Mouse (Mus musculus) ES-Bruce4 (cell line): ENCODE measurements around the gene Prss57. TPM values are rescaled to one million over a fixed set of nuclear protein-coding genes. Genes with fewer than 3 reads are reported as not detected.

Source experiments
- H3K27ac ChIP-seq: 2 replicates; pipeline ENCODE4 v1.5.1; 2012; ENCODE audit warnings: low read length, inconsistent platforms; ENCODE audit not compliant: insufficient read depth
- H3K27me3 ChIP-seq: 2 replicates; pipeline ENCODE4 v1.6.1; 2012; ENCODE audit warnings: mild to moderate bottlenecking, low read length, inconsistent platforms; ENCODE audit not compliant: control insufficient read depth, poor library complexity, insufficient read depth, severe bottlenecking
- H3K36me3 ChIP-seq: 2 replicates; pipeline ENCODE4 v1.6.1; 2012; ENCODE audit warnings: inconsistent platforms, mild to moderate bottlenecking, low read length, moderate library complexity; ENCODE audit not compliant: control insufficient read depth, poor library complexity, insufficient read depth, severe bottlenecking
- H3K4me1 ChIP-seq: one replicate; pipeline ENCODE4 v1.8.1; 2011; ENCODE audit warnings: low read length; ENCODE audit not compliant: control insufficient read depth, insufficient read depth
- H3K4me3 ChIP-seq: 2 replicates; pipeline ENCODE4 v1.5.1; 2011; ENCODE audit warnings: low read depth, mild to moderate bottlenecking, low read length
- H3K9ac ChIP-seq: 2 replicates; pipeline ENCODE4 v1.6.1; 2012; ENCODE audit warnings: low read depth, mild to moderate bottlenecking, inconsistent platforms; ENCODE audit not compliant: poor library complexity, severe bottlenecking
- H3K9me3 ChIP-seq: replicated peaks from 2 replicates; pipeline ENCODE4 v1.6.1; 2012; ENCODE audit warnings: mild to moderate bottlenecking, low read length, inconsistent platforms; ENCODE audit not compliant: control insufficient read depth, poor library complexity, insufficient read depth, severe bottlenecking
- CTCF ChIP-seq: IDR thresholded peaks from one replicate; pipeline ENCODE4 v1.8.1; 2011; ENCODE audit warnings: low read depth, low read length
- EP300 ChIP-seq: IDR thresholded peaks from 2 replicates; pipeline ENCODE4 v1.6.1; 2011; ENCODE audit warnings: low read depth, low read length; ENCODE audit not compliant: insufficient read depth
- POLR2A ChIP-seq: IDR thresholded peaks from one replicate; pipeline ENCODE4 v1.8.1; 2011; ENCODE audit warnings: low read length; ENCODE audit not compliant: insufficient read depth
- polyA plus RNA-seq: library from polyadenylated mRNA; stranded (reverse); fragments of >200 nt; gene quantifications from 2 replicates; pipeline ENCODE4 v1.2.4, GENCODE M21; 2011; ENCODE audit warnings: low read depth; ENCODE audit not compliant: missing spikeins, insufficient read depth, insufficient read length

Gene Prss57
- polyA plus RNA-seq, 1 experiment, result not detected

DNA sequence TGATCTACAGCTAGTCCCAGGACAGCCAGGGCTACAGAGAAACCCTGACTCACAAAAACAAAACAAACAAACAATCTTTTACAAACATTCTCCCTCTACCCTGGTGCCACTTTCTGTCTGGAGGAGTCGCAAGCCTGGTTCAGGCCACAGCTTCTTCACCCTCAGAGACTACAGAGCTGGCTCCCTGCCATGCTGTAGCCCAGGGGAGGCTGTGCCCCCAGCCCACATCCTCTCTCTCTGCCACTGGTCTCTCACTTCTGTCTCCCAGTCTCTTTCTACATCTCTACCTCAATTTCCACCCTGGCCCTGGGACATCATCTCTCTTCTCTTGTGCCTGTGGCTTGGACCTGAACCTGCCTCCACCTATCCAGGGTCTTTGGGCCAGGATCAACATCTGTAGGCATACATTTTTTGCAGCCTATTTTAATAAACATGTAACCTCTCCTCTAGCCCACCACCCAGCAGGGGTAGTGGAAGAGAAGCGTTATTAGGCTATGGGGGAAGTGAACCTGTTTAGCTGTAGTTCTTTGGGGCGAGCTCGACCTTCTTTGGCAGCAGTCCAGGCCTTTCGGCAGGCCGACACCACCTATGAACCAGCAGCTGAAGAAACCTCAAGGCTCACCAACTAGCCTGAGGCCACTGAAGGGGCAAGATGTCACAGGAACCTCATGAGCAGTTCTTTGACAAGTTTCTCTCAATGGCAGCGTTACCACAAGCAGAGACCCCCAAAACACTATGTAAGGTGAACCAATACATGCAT is 41.4 kb upstream of the Prss57 start:
- H3K9ac ChIP-seq, result no peak overlapping the region
- no peak overlapping the region for H3K27ac ChIP-seq
- no peaks in the 10 kb centered on the region for H3K36me3 ChIP-seq
- TF ChIP-seq CTCF (no peak), EP300 (no peak), POLR2A (no peak)
- no peaks in the 10 kb centered on the region for H3K9me3 ChIP-seq
- no peaks in the 10 kb centered on the region for H3K4me1 ChIP-seq
- no peak overlapping the region for H3K4me3 ChIP-seq
- no peaks in the 10 kb centered on the region for H3K27me3 ChIP-seq

- Histone ChIP-seq H3K4me1 (no peaks in the 10 kb centered on the region), H3K27ac (no peak overlapping the region), H3K4me3 (no peak overlapping the region), H3K36me3 (no peaks in the 10 kb centered on the region), H3K9me3 (no peaks in the 10 kb centered on the region), H3K27me3 (no peaks in the 10 kb centered on the region), H3K9ac (no peak overlapping the region)
- TF ChIP-seq EP300, result no peak
- no peak for TF ChIP-seq POLR2A
- no peak for TF ChIP-seq CTCF
Measured at GRCm38 (mm10) chr10:79831583-79831982, 40.8 kb upstream of the Prss57 start.

DNA sequence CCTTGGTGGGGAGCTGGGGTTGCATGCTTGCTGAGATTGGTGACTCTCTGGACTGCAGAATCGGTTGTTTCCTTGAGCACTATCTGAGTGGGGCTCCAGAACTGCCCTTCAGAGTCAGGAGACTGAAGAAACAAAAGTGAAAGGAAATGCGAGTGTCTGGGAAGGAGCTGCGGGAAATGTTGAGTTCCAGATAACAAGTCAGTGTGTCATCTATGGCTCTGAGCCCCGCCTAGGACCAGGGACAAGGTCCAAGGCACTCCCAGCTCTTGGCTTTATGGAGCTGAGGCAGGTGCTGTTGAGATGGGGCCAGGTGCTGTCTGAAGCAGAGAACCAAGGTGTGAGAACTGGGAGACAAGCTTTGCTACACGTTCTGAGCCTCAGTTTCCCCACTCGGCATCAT is 33.7 kb upstream of the Prss57 start:
- no peak overlapping the region for H3K27ac ChIP-seq
- H3K27me3 ChIP-seq, result no peaks in the 10 kb centered on the region
- TF ChIP-seq POLR2A (no peak), CTCF (no peak), EP300 (no peak)
- H3K4me1 ChIP-seq, result peaks cover 15% of the 10 kb centered on the region
- no peak overlapping the region for H3K4me3 ChIP-seq
- no peak overlapping the region for H3K9ac ChIP-seq
- no peaks in the 10 kb centered on the region for H3K9me3 ChIP-seq
- H3K36me3 ChIP-seq, result no peaks in the 10 kb centered on the region

- Histone ChIP-seq H3K4me1 (peaks cover 19% of the 10 kb centered on the region), H3K27ac (no peak overlapping the region), H3K4me3 (no peak overlapping the region), H3K9me3 (no peaks in the 10 kb centered on the region), H3K27me3 (no peaks in the 10 kb centered on the region), H3K9ac (no peak overlapping the region), H3K36me3 (no peaks in the 10 kb centered on the region)
- no peak for TF ChIP-seq POLR2A
Measured at GRCm38 (mm10) chr10:79823011-79823410, 32.2 kb upstream of the Prss57 start.

DNA sequence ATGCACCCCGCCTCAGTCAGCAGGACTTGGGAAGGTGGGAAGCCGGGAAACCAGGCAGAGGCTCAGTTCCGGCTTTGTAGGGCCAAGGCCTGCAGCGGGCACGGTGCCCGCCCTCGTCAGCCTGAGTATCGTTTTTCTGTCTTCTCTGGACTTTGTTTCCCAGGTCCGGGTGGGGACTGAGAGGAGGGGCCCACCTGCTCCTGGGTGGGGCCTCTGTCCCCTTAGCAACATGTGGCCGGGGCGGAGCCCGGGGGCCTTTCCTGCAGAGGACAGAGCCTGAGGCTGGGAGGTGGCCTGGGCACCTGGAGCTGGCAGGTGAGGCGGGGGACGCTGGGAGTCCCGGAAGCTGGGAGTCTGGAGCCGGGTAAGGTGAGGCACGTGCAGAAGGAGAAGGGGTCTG is 31.6 kb upstream of the Prss57 start:
- no peak for TF ChIP-seq CTCF
- 0 out of 2 replicates have a peak, but pooled peaks have one; percentile 22 for TF ChIP-seq EP300
- TF ChIP-seq POLR2A, result no peak
- Histone ChIP-seq H3K9ac (no peak overlapping the region), H3K27ac (no peak overlapping the region), H3K9me3 (no peaks in the 10 kb centered on the region), H3K27me3 (no peaks in the 10 kb centered on the region), H3K4me3 (no peak overlapping the region), H3K36me3 (no peaks in the 10 kb centered on the region), H3K4me1 (peaks cover 19% of the 10 kb centered on the region)

DNA sequence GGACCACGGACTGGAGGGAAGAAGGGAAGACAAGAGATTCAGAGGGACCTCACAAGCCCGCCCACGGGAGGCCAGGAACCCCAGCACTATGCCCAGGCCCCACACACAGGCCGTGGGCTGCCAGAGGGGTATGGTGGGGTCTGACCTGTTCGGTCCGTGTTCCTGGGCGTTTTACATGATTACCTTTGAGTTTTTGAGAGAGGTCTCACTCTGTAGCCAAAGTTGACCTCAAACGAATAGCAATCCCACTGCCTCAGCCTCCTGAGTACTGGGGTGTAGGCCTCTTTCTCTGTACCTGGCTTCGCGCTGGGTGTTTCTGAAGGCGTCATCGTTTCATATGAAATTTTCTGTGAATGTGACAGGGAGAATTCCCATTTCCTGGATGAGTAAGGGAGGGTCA is 31.0 kb upstream of the Prss57 start:
- Histone ChIP-seq H3K36me3 (no peaks in the 10 kb centered on the region), H3K27me3 (no peaks in the 10 kb centered on the region), H3K9me3 (no peaks in the 10 kb centered on the region), H3K9ac (no peak overlapping the region), H3K27ac (no peak overlapping the region), H3K4me1 (peaks cover 19% of the 10 kb centered on the region), H3K4me3 (no peak overlapping the region)
- TF ChIP-seq EP300 (no peak), POLR2A (no peak), CTCF (no peak)
